Mouse (Mus musculus) mouse embryonic stem cell (cell line): ENCODE data around the gene Plau.

Experiments used
- in situ Hi-C, 2 experiments: fragments of 300-500 bp; cut with MboI; formaldehyde crosslinking; loops; 1 replicate in 1 of 2; 3 replicates in 1 of 2; pipeline ENCODE4 v1.14.3; 2019 to 2020; ENCODE audit warnings: low sequenced_read_pairs in 2 of 2, low pct_unique_long_range_greater_than_20kb in 1 of 2, mixed read lengths in 1 of 2; ENCODE audit not compliant: unreplicated experiment in 1 of 2

Gene Plau

GRCm38 (mm10) chr14:20836905-20837376, 481 bp downstream of the Plau start:
- in situ Hi-C loops: no loop called here

GRCm38 (mm10) chr14:20837681-20838080, 1.2 kb downstream of the Plau start:
- in situ Hi-C loops: no loop called here

GRCm38 (mm10) chr14:20841526-20841925, 5.1 kb downstream of the Plau start:
- in situ Hi-C loops: no loop called here

GRCm38 (mm10) chr14:20842629-20843028, 6.2 kb downstream of the Plau start:
- in situ Hi-C loops: no loop called here

- in situ Hi-C loops: no loop called here
Observed at GRCm38 (mm10) chr14:20844126-20844525, 7.7 kb downstream of the Plau start.

GRCm38 (mm10) chr14:20844671-20845576, 8.5 kb downstream of the Plau start:
- in situ Hi-C loops: no loop called here

GRCm38 (mm10) chr14:20845577-20846088, 9.2 kb downstream of the Plau start:
- in situ Hi-C loops: no loop called here

- in situ Hi-C loops: no loop called here
Observed at GRCm38 (mm10) chr14:20846214-20846613, 9.8 kb downstream of the Plau start.

GRCm38 (mm10) chr14:20847637-20848129, 11.2 kb downstream of the Plau start:
- in situ Hi-C loops: no loop called here

- in situ Hi-C loops: loop anchor here in 1 of 2 experiments (25.0 kb wide), 1 partner anchor 87 kb away; no protein-coding TSS in a partner anchor
Observed at GRCm38 (mm10) chr14:20849753-20850152, 13.3 kb downstream of the Plau start.

GRCm38 (mm10) chr14:20850498-20850897, 14.0 kb downstream of the Plau start:
- in situ Hi-C loops: loop anchor here in 1 of 2 experiments (25.0 kb wide), 1 partner anchor 88 kb away; no protein-coding TSS in a partner anchor

GRCm38 (mm10) chr14:20851776-20852175, 15.3 kb downstream of the Plau start:
- in situ Hi-C loops: loop anchor here in 1 of 2 experiments (25.0 kb wide), 1 partner anchor 89 kb away; no protein-coding TSS in a partner anchor

- in situ Hi-C loops: loop anchor here in 1 of 2 experiments (25.0 kb wide), 1 partner anchor 99 kb away; no protein-coding TSS in a partner anchor
Observed at GRCm38 (mm10) chr14:20861152-20861551, 24.7 kb downstream of the Plau start.

GRCm38 (mm10) chr14:20861559-20861958, 25.1 kb downstream of the Plau start:
- in situ Hi-C loops: loop anchor here in 1 of 2 experiments (25.0 kb wide), 1 partner anchor 99 kb away; no protein-coding TSS in a partner anchor

GRCm38 (mm10) chr14:20863306-20864065, 27.0 kb downstream of the Plau start:
- in situ Hi-C loops: loop anchor here in 1 of 2 experiments (25.0 kb wide), 1 partner anchor 101 kb away; no protein-coding TSS in a partner anchor

- in situ Hi-C loops: loop anchor here in 1 of 2 experiments (25.0 kb wide), 1 partner anchor 102 kb away; no protein-coding TSS in a partner anchor
Observed at GRCm38 (mm10) chr14:20864192-20864591, 27.7 kb downstream of the Plau start.

- in situ Hi-C loops: loop anchor here in 1 of 2 experiments (25.0 kb wide), 1 partner anchor 103 kb away; no protein-coding TSS in a partner anchor
Observed at GRCm38 (mm10) chr14:20865604-20866003, 29.1 kb downstream of the Plau start.

GRCm38 (mm10) chr14:20866365-20866764, 29.9 kb downstream of the Plau start:
- in situ Hi-C loops: loop anchor here in 1 of 2 experiments (25.0 kb wide), 1 partner anchor 104 kb away; no protein-coding TSS in a partner anchor
